Mouse (Mus musculus): ENCODE results near the gene Il4ra.

GRCm38 (mm10) chr7:125572737-125573136 is 20.8 kb downstream of the Il4ra start:
- no peak for TF ChIP-seq POLR2A (IDR thresholded peaks at IDR 0.05; ENCODE audit: borderline replicate concordance, control insufficient read depth, low read depth, low read length)
- no peak for TF ChIP-seq CTCF (IDR thresholded peaks at IDR 0.05; ENCODE audit: control insufficient read depth, insufficient read depth, low read length)

Data from bone marrow, adult 2 months (tissue).